Comparison of ENCODE assay signal across 9 mouse cellular contexts in the genomic region with DNA sequence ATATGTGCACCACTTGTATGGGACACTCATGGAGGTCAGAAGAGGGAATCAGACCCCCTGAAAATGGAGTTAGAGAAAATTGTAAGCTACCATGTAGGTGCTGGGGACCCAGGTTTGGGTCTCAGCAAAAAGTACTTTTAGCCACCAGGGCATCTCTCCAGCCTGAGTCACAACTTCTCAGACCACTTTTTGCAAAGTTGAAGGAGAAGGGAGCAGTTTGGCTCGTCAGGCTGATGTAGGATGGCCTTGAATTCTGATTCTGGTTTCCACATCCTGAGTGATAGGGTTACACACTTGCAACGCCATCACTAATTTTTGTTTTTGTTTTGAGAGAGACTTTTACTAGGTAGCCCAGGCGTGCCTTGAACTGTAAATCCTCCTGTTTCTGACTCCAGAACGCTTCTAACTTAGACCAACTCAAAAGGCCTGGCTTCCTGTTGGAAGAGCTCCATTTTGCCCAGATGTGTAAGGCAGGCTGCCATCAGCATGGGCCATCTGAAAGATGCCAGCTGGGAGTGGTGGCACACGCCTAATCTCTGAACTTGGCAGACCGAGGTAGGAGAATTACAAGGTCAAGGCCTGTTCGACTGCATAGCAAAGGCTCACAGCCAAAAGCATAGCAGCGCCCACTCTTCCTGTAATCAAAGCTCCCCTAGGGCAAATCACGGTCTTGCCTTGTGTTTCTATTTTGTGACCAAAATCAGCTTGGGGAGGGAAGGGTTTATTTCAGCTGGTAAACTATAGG. TPM values are rescaled to one million over a fixed set of nuclear protein-coding genes. Genes with fewer than 3 reads are reported as not detected.
DNase-seq lines count a peak whose midpoint lies in the region; ATAC-seq and TF ChIP-seq lines count a peak whose summit lies in the region.
"Had no signal": no experiment of that assay in that cellular context is flagged by ENCODE, and none has a peak within 500 bp of the region (broad histone marks: within the 10 kb centered on the region; RNA-seq: fewer than 3 reads in every experiment).

No protein-coding gene starts in this region.

- no peaks in the 10 kb centered on the region for H3K36me3 ChIP-seq in heart, adult 2 months (ENCODE audit: control insufficient read depth, insufficient read depth, low read length)
- no peaks in the 10 kb centered on the region for H3K36me3 ChIP-seq in heart, embryonic 10.5 days
- H3K36me3 ChIP-seq: embryonic facial prominence, embryonic 12.5 days had no signal

- no peak for TF ChIP-seq CTCF in heart, adult 2 months (IDR thresholded peaks at IDR 0.05)

- no peaks in the 10 kb centered on the region for H3K79me2 ChIP-seq in heart, adult 2 months (replicated peaks; ENCODE audit: control insufficient read depth, insufficient read depth, low read length)

- no peak for TF ChIP-seq POLR2A in heart, adult 2 months (IDR thresholded peaks at IDR 0.05; ENCODE audit: insufficient read depth, low read depth, low read length)

- no peak overlapping the region for H3K4me3 ChIP-seq in heart, adult 2 months
- H3K4me3 ChIP-seq in heart, embryonic 10.5 days: no peak overlapping the region
- H3K4me3 ChIP-seq: embryonic facial prominence, embryonic 12.5 days had no signal

- H3K27me3 ChIP-seq in heart, adult 2 months (ENCODE audit: control insufficient read depth, insufficient read depth, low read length): no peaks in the 10 kb centered on the region
- no peaks in the 10 kb centered on the region for H3K27me3 ChIP-seq in heart, embryonic 10.5 days (ENCODE audit: insufficient read depth, poor library complexity, severe bottlenecking)
- H3K27me3 ChIP-seq: embryonic facial prominence, embryonic 12.5 days had no signal

- H3K9ac ChIP-seq in heart, adult 2 months (ENCODE audit: low read depth, low read length): no peak overlapping the region
- H3K9ac ChIP-seq: embryonic facial prominence, embryonic 12.5 days had no signal

- 32% methylated on average over 9 of the region's 9 CpGs for WGBS in heart, adult 2 months
- WGBS in heart, embryonic 10.5 days: 82% methylated on average over 9 of the region's 9 CpGs

- intact Hi-C loops in heart, adult 2 months (cut with DNase I): no loop called here

- H3K27ac ChIP-seq in heart, adult 2 months: peak overlapping the region; percentile 3; the same call in 1 of the 2 replicates
- no peak overlapping the region for H3K27ac ChIP-seq in heart, embryonic 10.5 days
- H3K27ac ChIP-seq: embryonic facial prominence, embryonic 12.5 days had no signal

- ATAC-seq in inflammation-experienced regulatory T-cells, adult 6 months: no peak

- DNase-seq in heart, adult 2 months: peak; percentile 54 to 74
- DNase-seq in heart, embryonic 10.5 days (ENCODE audit: low spot score): no peak
- DNase-seq in Muller cell, postnatal 12 days (ENCODE audit: inconsistent ontology term): peak; percentile 41
- DNase-seq in gastrocnemius, postnatal 25 days: peak; percentile 24
- DNase-seq in lung, postnatal 10 days: peak; percentile 64
- no peak for DNase-seq in neural tube, embryonic 10.5 days (ENCODE audit: extremely low spot score, low spot score)
- DNase-seq in layer of hippocampus, adult 9-10 months (ENCODE audit: low spot score): no peak

- no peaks in the 10 kb centered on the region for H3K4me1 ChIP-seq in heart, adult 2 months (ENCODE audit: control insufficient read depth, insufficient read depth, low read length)
- H3K4me1 ChIP-seq in heart, embryonic 10.5 days: peaks cover 10% of the 10 kb centered on the region
- H3K4me1 ChIP-seq: embryonic facial prominence, embryonic 12.5 days had no signal

- TF ChIP-seq EP300 in heart, adult 2 months (IDR thresholded peaks at IDR 0.05; ENCODE audit: insufficient read depth, low read depth, low read length): peak; percentile 72; the same call in 1 of the 2 replicates

- H3K9me3 ChIP-seq in heart, embryonic 10.5 days: no peaks in the 10 kb centered on the region
- H3K9me3 ChIP-seq: embryonic facial prominence, embryonic 12.5 days had no signal

RNA-seq across cellular contexts. Expression of a gene that starts 9.2 kb away (rescaled TPM):
- total RNA-seq in heart, adult 2 months (2021): 10 to 100 TPM; 31.1 to 34.1 TPM
- 9.8 and 19.5 TPM in 2 replicates for polyA plus RNA-seq in heart, adult 2 months (2012; rRNA removed)
- polyA plus RNA-seq in heart, embryonic 10.5 days (2016; fragmentation: Nextera tagmentation; extraction: Ambion mirVana): 2.7 and 2.9 TPM in 2 replicates
- 10 to 100 TPM; 11.8 to 12.7 TPM for total RNA-seq in gastrocnemius, postnatal 25 days (2021)
- under 1 TPM; 0.56 to 0.62 (median 0.62) TPM for polyA plus RNA-seq in inflammation-experienced regulatory T-cells, adult 6 months (2017; shearing (Covaris generic))

RNA-seq across cellular contexts. Expression of a gene that starts 12.1 kb away (rescaled TPM):
- total RNA-seq in heart, adult 2 months (2021): 10 to 100 TPM; 47.0 to 62.7 TPM
- 63.4 and 99.8 TPM in 2 replicates for polyA plus RNA-seq in heart, adult 2 months (2012; rRNA removed)
- polyA plus RNA-seq in heart, embryonic 10.5 days (2016; fragmentation: Nextera tagmentation; extraction: Ambion mirVana): 44.7 and 56.1 TPM in 2 replicates
- total RNA-seq in gastrocnemius, postnatal 25 days (2021): 10 to 100 TPM; 18.2 to 18.5 TPM
- 10 to 100 TPM; 28.2 to 36.1 (median 34.2) TPM for polyA plus RNA-seq in inflammation-experienced regulatory T-cells, adult 6 months (2017; shearing (Covaris generic))

RNA-seq across cellular contexts. Expression of a gene that starts 37.1 kb away (rescaled TPM):
- total RNA-seq in heart, adult 2 months (2021): 10 to 100 TPM; 62.7 to 66.2 TPM
- 25.0 and 43.4 TPM in 2 replicates for polyA plus RNA-seq in heart, adult 2 months (2012; rRNA removed)
- polyA plus RNA-seq in heart, embryonic 10.5 days (2016; fragmentation: Nextera tagmentation; extraction: Ambion mirVana): 125 and 144 TPM in 2 replicates
- 10 to 100 TPM; 49.2 to 56.0 TPM for total RNA-seq in gastrocnemius, postnatal 25 days (2021)
- polyA plus RNA-seq in inflammation-experienced regulatory T-cells, adult 6 months (2017; shearing (Covaris generic)): 10 to 100 TPM; 49.5 to 76.2 (median 64.5) TPM

RNA-seq across cellular contexts. Expression of a gene that starts 37.6 kb away (rescaled TPM):
- 100 to 1,000 TPM; 134 to 135 TPM for total RNA-seq in heart, adult 2 months (2021)
- 111 and 218 TPM in 2 replicates for polyA plus RNA-seq in heart, adult 2 months (2012; rRNA removed)
- polyA plus RNA-seq in heart, embryonic 10.5 days (2016; fragmentation: Nextera tagmentation; extraction: Ambion mirVana): 79.3 and 93.6 TPM in 2 replicates
- total RNA-seq in gastrocnemius, postnatal 25 days (2021): 10 to 100 TPM; 89.3 to 90.5 TPM
- 100 to 1,000 TPM; 128 to 236 (median 180) TPM for polyA plus RNA-seq in inflammation-experienced regulatory T-cells, adult 6 months (2017; shearing (Covaris generic))

Comparison
In these comparisons a context has a peak if more than half of its experiments do, and no peak if none do; other contexts are left out.
1. DNase-seq: peak in heart, adult 2 months (2 of 2), Muller cell, postnatal 12 days (single experiment), gastrocnemius, postnatal 25 days (single experiment) and lung, postnatal 10 days (single experiment); none in heart, embryonic 10.5 days (single experiment), neural tube, embryonic 10.5 days (single experiment) and layer of hippocampus, adult 9-10 months (single experiment).